Mouse (Mus musculus) heart, postnatal 25 days (tissue): ENCODE results near the gene Fancc. TPM values are rescaled to one million over a fixed set of nuclear protein-coding genes. Genes with fewer than 3 reads are reported as not detected.
"Not testable (repeated sequence)": the region's sequence is repeated elsewhere in the genome, so short reads cannot be mapped to it uniquely, and the experiment has no call there.

Experiments
- DNase-seq: peaks from one replicate; pipeline ENCODE4 v3.0.0; 2022; ENCODE audit warnings: low spot score
- intact Hi-C: fragments of 180-260 bp; cut with DNase I; formaldehyde crosslinking; loops from one replicate; pipeline ENCODE4 v1.15.1; 2025
- total RNA-seq, 2 experiments: library from RNA; stranded (reverse); gene quantifications; 2 replicates each; pipeline ENCODE4 v1.2.3; 2021

Gene Fancc
- total RNA-seq, 2 experiments from 2014 or later, result 3.4 to 4.4 TPM

DNA sequence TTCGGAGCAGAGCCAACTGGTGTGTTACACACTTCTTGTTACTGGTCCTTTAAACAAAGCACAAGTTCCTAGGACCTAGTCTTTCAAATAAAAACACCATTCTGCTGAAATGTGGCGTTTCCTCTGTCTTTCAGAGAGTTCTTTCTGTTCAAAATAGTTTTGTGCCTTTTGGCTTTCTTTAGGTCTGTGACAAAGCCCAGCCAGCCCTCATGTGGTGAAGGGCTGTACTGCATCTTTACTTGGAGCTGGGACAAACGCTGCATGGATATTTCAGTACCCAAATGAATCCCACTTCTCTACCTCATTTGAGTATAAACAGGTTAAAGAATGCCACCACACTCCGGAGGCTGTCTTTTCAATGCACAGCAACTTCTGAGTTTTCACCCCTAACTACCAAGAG lies 165.7 kb downstream of the Fancc start:
- intact Hi-C loops, result loop anchor here (2.0 to 5.0 kb wide), 3 partner anchors 94 to 405 kb away; no protein-coding TSS in a partner anchor
- DNase-seq, result no peak

- intact Hi-C loops, result loop anchor here (2.0 to 5.0 kb wide), 3 partner anchors 93 to 404 kb away; no protein-coding TSS in a partner anchor
- DNase-seq, result no peak
These were observed 166.7 kb downstream of the Fancc start for GRCm38 (mm10) chr13:63330236-63330860.

- intact Hi-C loops, result loop anchor here (5.0 kb wide), 1 partner anchor 219 kb away; no protein-coding TSS in a partner anchor
- DNase-seq, result no peak
These were observed 171.1 kb downstream of the Fancc start for GRCm38 (mm10) chr13:63326015-63326414.

DNA sequence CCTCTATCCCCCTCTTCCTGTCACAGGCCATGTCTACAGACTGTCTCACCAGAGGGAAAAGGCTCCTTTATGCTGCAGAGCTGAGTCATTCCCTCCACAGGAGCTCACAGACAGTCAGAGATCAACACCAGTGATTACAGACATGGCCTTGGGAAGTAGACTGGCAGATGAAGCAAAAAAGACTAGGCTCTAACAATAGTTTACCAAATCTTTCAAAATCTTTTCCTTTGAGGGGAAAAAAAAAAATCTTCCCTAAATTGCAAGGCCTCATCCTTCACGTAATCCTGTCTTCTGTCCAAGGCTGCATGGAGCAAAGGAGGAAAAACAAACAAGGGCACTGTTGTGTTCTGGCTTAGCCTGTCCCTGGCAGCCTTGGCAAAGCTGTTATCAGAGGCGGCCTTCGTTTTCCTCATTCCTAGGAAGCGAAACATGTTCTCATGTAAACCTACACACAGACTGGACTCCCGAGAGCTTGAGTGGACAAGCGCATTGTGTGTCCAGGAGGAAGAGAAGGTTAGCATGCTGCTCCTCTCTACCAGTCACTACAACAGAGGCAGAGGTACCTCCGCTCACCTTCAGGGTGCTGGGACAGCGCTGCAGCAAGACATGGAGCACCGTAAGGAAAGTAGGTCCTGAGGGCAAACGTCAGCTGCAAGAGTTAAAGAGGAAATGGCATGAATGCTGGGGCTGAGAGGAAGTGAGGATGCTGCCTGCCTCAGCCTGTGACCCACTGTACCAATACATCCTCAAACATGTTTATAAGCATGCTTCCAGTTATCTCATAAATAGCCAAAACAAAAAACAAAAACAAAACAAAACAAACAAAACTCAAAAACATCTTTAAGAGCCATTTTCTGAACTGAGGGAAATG lies 171.9 kb downstream of the Fancc start:
- intact Hi-C loops, result loop anchor here (5.0 kb wide), 1 partner anchor 218 kb away; no protein-coding TSS in a partner anchor
- DNase-seq, result no peak

DNA sequence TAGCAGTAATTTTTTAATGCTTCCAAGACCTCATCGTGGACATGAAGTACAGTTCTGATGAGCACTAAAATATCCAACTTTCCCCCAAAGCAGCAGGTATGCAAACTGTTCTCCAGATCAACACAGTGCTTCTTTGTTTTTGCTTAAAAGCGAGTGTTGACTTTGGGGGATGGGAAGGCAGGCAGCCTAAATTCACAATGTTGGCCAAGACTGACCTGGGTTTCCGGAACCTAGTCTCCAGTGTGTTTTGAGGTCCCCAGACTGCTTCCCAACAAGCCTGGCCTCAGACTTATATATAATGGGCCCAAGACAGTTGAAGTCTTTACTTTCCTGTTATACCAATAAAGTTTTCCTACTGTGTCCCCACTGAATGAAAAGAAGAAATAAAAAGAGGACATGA lies 172.8 kb downstream of the Fancc start:
- intact Hi-C loops, result no loop called here

DNA sequence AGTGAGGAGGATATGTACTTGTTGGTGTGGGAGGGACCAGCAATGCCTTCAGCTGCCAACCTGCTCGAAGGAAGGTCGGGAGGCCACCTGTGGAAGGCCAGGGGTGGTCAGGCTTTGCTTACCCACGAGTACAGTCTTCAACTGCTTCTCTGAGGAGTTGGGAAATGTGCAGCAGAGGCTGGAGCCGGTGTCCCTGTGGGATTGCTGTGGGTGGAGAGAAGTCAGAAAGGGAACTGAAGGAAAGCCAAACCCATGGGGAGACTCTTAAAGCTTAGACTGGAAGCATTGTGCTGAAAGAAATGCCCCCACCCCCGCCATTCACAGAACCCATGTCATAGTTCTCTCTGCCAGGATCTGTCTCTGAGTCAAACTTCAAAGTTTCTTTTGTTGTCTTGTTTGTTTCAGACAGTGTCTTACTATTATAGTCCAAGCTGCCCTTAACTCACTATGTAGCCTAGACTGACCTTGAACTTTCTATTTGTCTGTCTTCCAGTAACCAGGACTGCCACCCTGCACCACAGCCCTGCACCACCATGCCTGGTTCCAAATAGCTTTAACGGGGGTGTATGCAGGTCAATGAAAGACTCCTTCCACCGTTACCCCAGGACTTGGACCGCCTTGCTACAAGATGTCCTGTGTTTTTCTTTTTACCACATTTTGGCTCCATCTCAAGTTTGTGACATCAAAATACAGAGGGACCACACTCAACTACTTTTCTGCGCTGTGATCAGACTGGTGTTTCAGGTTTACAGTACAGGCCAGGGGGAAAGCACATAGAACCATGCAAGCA lies 173.6 kb downstream of the Fancc start:
- intact Hi-C loops, result no loop called here
- no peak for DNase-seq

More for the DNA sequence above, 172.8 kb downstream of the Fancc start:
- no peak for DNase-seq

DNA sequence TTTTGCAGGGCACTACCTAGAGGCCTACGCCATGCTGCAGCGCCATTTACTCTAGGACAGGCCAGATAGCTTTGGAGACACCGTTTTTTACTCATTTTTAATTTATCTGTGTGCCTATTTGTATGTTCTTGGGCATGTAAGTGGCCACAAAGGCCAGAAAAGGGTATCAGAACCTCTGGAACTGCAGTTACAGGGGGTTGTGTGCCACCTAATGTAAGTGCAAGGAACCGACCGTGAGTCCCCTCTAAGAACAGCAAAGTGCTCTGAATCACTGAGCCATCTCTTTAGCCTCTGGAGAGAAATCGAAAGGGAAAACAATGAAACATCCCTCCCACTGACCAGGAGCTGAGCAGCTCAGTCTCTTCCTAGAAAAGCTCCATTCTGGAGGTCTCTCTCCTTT lies 174.3 kb downstream of the Fancc start:
- no peak for DNase-seq
- intact Hi-C loops, result no loop called here

GRCm38 (mm10) chr13:63321689-63322088 lies 175.4 kb downstream of the Fancc start:
- DNase-seq, result no peak

DNA sequence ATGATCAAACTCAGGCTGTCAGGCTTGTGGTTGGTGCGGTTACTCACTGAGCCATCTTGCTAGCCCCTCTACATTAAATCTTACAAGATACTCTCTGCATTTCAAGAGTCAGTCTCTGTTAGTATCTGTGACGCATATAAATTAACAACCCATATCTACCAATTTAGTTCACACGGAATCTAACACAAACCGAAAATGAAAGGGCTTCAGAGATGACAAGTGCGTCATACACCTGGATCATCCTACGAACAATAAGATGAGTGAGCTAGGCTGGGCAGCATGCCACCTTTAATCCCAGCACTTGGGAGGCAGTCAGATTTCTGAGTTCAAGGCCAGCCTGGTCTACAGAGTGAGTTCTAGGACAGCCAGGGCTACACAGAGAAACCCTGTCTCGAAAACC lies 177.3 kb downstream of the Fancc start:
- intact Hi-C loops, result no loop called here
- DNase-seq, result no peak

More at GRCm38 (mm10) chr13:63321689-63322088, 175.4 kb downstream of the Fancc start:
- intact Hi-C loops, result no loop called here

- no peak for DNase-seq
- intact Hi-C loops, result no loop called here
These were observed 179.4 kb downstream of the Fancc start for GRCm38 (mm10) chr13:63317681-63318104.

GRCm38 (mm10) chr13:63316407-63316806 lies 180.7 kb downstream of the Fancc start:
- DNase-seq, result no peak
- intact Hi-C loops, result no loop called here

DNA sequence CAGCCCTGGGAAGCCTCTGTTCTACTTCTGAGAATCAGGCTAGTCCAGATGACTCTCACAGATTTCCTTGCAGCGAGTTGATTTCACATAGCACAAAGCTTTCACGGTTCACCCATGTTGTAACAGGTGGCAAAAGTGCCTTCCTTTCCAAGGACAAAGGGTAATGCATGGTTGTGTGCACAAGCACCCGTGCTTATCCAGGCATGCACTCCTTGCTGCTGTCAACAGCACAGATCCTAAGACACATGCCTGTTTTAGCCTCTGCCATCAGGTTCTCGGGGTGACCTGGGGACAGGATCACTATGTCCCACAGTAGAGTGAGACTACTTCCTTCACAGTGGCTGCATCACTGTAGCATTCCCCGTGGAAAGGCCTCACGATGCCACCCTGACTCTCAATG lies 181.3 kb downstream of the Fancc start:
- intact Hi-C loops, result no loop called here
- DNase-seq, result no peak

DNA sequence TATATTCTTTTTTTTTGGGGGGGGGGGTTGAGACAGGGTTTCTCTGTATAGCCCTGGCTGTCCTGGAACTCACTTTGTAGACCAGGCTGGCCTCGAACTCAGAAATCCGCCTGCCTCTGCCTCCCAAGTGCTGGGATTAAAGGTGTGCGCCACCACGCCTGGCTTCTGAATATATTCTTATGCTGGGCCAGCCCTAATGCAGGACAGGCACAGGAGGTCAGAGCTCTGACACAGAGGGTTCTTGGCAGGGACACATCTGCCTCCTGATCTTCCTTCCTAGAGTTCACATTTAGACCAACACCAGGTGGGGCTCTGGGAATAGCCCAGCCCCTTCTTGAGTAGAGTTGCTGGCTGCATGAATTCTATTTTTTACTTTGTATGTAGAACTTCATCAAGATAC lies 182.0 kb downstream of the Fancc start:
- DNase-seq, intact Hi-C loops: not testable (repeated sequence)

- intact Hi-C loops, result no loop called here
These were observed 182.5 kb downstream of the Fancc start for GRCm38 (mm10) chr13:63314608-63314920.

GRCm38 (mm10) chr13:63313748-63314607 lies 183.1 kb downstream of the Fancc start:
- intact Hi-C loops, result no loop called here
- DNase-seq, result no peak

More at GRCm38 (mm10) chr13:63314608-63314920, 182.5 kb downstream of the Fancc start:
- no peak for DNase-seq

GRCm38 (mm10) chr13:63313247-63313646 lies 183.8 kb downstream of the Fancc start:
- intact Hi-C loops, result no loop called here
- no peak for DNase-seq

DNA sequence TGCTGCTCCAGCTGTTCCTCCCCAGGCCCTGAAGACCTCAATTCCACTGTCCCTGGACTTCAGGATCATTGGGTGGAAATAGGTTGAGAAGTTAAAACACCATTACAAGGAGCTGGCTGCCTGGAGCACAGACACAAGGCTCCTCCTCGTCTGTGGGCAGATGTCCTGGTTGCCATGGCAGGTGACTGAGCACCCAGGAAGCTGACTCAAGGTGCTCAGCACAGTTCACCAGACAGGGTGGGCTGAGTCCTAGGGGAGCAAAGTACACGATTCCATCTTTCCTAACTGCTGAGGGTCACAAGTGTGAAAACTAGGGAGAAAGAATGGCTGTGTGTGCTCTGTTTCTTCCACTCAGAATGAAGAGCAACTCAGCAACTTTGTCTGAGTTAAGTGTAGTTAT lies 185.9 kb downstream of the Fancc start:
- intact Hi-C loops, result no loop called here
- DNase-seq, result no peak

- intact Hi-C loops, result no loop called here
- no peak for DNase-seq
These were observed 187.5 kb downstream of the Fancc start for GRCm38 (mm10) chr13:63309563-63309962.

- intact Hi-C loops, result no loop called here
- DNase-seq, result no peak
These were observed 190.3 kb downstream of the Fancc start for GRCm38 (mm10) chr13:63306768-63307167.
